Mouse (Mus musculus): ENCODE results near the gene Zic3.

The Zic3 gene

GRCm38 (mm10) chrX:58041865-58042264 is 19.4 kb downstream of the Zic3 start:
- DNase-seq (ENCODE audit: low read depth in 2 of 2, low spot score in 2 of 2): no peak

DNA sequence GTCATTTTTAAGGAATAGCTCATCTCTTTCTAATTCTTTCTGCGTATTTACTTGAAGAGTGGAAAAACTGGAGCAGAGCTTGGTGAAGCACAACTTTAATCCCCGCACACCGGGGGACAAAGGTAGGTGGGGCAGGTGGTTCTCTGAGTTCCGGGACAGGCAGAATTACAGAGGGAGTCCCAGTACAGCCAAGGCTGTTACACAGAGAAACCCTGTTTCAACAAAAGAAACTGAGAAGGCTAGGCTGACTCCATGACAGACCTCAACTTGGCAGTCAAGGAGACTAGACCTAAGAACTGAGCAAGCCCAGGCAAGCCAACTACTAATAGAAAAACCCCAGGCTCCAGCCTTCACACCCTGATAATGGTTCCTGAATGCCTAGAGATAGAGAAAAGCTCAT is 20.0 kb downstream of the Zic3 start:
- no peak for DNase-seq (ENCODE audit: low read depth in 2 of 2, low spot score in 2 of 2)

Measured in CD8-positive naive resting alpha-beta T cell, adult 2 months (primary cell).